Mouse (Mus musculus) bone marrow macrophage, adult 2 months (primary cell): ENCODE results near the gene AU018091.

ENCODE experiments used
- CTCF ChIP-seq: IDR thresholded peaks from 2 replicates; pipeline ENCODE4 v1.5.1; 2012; ENCODE audit warnings: low read depth, mild to moderate bottlenecking, low read length, moderate library complexity
- POLR2A ChIP-seq: IDR thresholded peaks from 2 replicates; pipeline ENCODE4 v1.6.1; 2012; ENCODE audit warnings: mild to moderate bottlenecking, low read depth, low read length, borderline replicate concordance

DNA sequence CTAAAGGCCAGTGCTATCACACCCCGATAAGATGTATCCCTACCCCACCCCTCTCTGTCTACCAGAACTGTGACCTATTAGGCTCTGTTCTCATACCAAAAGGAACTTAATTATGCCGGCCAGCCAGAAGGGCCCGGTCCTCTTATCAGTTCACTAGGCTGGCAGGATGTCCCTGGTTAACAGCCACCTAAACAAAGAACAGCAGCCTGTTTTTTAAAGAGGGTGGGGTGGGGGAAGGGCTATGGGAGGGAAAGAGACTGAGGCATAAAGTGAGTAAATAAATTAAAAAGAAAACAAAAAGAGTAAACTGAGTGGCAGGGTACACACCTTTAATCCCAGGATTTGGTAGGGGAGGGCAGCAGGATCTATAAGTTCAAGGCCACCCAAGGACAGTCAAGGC, 34.9 kb upstream of the AU018091 start:
- no peak for TF ChIP-seq CTCF
- no peak for TF ChIP-seq POLR2A
